Mouse (Mus musculus): ENCODE data around the gene B3gnt2.

B3gnt2 gene

GRCm38 (mm10) chr11:22868582-22868981 lies 7.8 kb upstream of the B3gnt2 start:
- DNase-seq, result no peak

DNA sequence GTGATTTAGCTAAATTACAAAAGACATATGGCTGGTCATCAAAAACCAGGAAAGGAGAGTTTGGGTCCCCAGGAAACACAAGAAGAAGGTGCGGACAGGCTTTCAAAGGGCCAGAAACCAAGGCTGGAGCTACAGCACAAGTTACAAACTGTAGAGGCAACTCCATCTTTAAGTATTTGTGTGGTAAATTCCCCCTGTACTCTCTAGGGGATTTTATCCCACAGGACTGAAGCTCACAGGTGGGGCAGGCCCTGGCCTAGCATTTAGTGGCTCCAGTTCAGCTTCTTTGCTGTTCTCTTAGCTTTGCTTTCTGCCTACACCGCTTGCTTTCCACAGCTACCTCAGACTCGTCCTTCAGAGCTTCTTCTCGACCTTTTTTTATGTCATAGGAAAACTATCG lies 6.9 kb upstream of the B3gnt2 start:
- DNase-seq, result no peak

DNA sequence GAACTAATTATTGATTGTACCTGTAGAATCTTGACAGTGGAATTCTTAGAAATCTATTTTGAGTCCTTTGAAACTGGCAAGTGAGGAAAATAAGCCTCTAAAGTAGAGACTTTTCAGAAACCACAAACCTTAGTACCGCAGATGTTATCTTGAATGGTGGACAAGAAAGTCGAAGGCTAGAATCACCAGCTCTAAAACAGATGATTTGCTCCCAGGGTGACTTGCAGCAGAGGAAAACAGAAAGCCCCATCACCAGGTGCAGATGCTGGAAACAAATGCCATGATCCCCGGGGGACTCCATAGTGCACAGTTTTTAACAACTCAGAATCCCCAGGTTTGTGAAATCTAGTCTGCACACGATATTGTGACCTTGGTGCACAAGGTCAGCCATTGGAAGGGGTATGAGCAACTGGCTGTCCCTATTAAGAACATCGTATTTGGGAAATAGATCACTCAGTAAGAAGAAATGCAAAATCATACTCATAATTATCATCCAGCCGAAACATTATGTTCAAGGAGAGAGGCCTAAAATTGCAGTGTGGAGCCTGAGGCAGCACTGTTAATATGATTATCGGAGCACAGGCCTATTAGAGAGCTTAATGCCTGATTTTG lies 5.0 kb upstream of the B3gnt2 start:
- DNase-seq, result no peak

GRCm38 (mm10) chr11:22864305-22865060 lies 3.7 kb upstream of the B3gnt2 start:
- no peak for DNase-seq

DNA sequence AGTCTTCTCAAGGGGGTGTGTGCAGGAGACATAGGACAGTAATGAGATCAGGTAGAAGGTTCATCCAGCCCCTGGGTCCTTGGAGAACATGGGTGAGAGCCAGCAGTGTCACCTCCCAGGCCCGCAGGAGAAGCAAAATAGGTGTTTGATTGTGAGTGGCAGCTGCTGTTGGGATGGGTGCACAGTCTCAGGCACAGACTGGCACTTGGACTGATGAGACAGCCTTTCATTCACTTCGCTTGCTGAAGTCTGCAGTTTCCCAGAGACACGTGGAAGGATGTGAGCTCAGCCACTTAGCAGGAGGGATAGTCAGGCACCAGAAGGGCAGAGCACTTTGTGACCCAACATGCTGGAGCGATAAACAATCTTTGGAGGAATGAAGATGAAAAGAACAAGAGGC lies 2.8 kb upstream of the B3gnt2 start:
- no peak for DNase-seq

DNA sequence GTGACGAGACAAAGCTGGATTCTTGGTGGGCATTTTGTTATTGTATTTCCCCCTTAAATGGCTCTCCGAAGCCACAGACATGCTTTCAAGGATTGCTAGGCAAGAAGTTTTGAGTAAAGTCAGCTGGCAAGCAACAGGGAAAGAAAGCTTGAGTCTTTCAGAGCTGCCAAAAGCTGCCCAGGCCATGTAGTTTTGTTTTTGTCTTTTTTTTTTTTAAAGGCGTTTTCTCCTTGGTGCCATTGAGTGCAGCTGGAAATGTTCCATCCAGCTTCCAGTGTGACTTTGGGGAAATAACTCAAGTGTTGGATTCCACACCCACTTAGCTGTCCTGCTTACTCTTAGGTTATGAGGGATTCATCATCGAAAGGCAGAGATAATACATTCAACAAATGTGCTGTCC lies 554 bp upstream of the B3gnt2 start:
- no peak for DNase-seq

- peak; percentile 84 for DNase-seq
These were observed 977 bp downstream of the B3gnt2 start for GRCm38 (mm10) chr11:22859633-22860334.

DNA sequence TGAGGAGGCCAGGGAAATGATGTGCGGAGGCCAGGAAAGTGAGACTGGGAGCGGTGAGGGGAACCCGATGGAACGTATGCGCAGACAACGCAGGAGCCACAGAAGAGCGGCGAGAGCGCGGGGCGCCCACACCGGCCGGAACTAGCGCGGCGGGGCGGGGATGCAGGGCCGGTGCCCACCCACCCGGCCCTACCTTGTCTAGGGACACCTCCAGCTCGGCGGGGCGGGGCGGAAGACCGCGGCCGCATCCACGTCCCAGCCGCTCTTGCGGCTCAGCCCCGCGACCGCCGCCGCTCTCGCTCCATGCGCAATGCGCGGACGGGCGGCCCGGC lies 1.5 kb downstream of the B3gnt2 start:
- DNase-seq, result no peak

DNA sequence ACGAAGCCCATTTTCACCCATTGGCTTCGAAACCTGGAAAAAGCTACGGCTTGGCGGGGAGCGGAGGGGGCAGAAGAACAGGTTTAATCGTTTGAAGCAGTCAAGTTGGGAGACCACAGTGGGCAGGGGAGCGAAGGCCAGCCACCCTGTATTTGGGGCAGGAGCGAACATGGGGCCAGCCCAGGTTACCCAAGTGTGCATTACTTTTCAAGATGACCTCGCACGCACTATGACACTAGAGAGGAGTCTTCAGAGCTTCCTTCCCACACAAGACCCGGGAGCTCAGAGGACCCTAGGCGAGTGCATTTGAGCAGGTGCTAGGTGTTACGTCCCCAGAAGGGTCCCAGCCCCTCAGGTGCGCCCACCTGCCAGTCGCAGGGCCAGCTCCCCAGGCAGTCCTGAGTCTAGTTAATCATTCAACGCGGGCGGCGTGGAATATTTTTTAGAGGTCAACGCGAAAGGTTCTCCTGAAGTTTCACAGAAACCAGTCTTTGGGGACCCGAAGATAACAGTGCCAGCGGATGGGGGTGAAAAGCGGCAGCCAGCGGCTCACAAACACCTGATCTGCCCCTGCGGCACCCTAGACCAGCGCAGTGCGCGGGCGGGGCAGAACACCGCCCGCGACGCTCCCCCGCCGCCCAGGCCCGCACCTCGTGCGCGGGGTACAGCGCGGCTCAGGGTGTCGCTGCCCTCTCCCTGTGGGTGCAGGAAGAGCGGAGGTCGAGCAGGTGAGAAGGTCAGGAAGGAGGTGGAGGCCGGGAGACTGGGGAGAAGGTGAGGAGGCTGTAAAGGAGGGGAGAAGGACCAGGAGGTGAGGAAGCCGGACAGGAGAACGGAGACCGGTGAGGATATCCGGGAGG lies 2.1 kb downstream of the B3gnt2 start:
- DNase-seq, result peak; percentile 19

DNA sequence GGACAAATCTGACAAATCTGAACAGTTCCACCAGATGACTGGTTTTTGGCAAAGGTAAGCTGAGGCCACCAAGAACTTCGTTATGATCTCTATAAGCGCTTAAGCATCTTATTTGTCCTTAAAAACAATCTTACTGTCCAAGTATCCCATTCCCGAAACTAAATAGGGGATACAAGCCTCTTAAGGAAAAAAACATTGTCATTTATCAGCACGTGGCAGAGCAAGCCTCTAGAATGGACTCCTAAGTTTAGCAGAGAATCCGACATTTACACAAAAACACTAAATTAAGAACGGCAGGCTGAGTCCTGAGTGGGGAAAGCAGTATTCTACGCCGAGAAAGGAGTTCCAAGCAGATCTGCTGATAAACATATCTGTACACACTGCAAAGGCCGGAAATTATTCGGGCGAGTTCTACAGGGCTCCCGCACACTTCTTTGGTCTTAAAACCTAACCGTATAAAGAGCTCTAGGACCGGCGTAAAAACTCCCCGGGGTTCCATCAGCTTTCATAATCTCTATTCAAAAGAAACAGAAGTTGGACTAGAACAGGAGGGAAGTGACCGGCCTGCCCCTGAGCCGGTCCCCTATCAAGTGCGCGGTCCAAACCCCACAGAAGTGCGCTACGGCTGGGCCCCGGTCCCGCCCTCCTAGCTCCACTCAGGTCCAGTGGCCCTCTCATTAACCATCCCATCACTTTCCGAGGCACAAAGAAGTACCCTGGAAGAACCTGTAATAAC lies 2.9 kb downstream of the B3gnt2 start:
- DNase-seq, result peak; percentile 15

DNA sequence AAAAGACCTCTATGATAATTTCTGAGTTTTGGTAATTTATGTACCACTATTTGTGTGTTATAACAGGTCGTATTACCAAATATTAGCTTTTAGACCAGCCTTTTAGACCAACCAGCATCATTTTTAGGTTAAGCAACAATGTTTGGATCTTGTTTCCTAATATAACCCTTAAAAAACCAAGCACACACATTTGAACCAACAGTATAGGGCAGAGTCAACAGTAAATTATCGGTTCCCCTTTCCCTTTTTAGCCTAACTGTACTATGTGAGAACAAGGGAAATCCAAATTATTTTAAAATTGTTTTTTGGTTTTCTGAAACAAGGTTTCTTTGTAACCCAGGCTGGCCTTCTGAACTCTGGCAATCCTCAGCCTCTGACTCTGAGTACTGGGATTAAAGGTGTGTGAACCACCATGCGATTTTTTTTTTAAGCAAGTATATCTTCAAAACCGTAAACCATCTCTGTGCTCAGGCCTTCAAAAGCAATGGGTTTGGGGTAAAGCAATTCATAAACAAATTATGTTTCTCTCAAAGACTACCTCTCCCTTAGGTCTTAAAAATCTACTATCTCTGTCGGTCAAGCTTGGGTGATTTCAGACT lies 3.6 kb downstream of the B3gnt2 start:
- DNase-seq, result no peak

DNA sequence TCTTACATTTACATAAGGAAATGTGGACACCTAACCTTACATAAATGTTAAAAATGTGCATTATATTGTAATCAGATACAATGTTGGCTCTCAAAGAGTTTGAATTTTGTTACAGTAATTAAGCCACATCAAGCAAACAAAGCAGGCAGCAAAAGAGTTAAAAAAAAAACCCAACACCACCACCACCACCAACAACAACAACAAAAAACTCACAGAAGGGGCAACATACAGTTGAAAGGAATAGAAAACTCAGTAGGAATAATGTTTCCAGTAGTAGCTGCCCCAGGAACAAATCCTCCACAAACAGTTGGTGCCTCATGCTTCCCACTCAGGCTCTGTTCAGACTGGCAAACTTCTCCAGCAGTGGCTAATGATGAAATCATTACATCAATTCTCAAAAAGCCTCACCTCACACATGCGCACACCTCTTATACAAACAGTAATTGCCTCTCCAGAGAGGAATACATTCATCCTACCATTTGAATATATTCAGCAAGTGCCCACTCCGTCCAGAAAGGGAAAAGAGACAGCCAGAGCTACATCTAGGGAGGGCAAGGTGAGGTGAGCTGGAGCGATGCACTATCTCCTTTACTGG lies 4.3 kb downstream of the B3gnt2 start:
- no peak for DNase-seq

DNA sequence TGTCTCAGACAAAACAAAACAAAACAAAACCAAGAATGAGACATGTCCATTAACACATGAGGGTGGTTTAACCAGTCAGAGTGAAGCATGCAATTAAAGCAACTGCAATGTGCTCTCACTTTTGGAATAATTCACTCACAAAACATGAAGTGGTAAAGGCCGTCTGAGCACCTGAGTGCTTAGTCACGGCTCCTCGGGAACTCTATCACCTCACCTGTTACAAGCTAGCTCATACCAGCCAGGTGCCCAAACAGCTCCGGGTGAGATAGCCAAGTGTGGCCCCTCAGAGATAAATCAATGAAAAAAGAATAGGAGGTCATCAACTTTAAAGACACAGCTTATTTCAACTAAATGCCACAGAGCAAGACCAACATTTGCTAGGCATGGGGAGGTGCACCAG lies 6.2 kb downstream of the B3gnt2 start:
- DNase-seq, result no peak

DNA sequence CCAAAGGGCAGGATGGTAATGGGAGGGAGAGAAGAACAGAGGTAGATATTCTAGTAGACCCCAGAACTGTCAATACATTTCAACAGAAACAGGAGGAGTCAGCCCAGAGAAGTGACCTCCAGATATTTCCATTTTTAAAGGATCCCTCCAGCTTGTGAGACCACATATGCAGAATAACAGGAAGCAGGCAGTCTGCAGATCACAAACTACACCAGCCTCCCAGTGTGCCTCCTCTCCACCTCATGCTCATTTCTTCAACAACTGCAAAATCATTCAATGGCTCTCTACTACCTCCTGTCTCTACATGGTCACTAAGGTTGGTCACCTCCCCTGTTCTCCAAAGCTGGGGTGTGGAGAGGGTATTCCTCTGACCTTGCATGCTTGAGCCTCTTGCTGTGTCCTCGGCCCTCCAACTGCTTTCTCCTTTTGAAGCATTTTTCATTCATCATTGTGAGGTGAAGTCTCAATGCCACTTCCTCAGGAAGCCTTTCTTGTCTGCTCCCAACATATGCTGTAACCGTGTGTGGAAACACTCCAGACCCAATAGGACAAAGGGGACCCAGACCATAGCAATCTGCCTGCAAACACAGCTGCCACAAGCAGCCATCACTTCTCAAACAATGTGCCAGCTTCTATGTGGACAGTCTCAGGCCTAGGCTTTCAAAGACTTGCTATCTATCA lies 7.1 kb downstream of the B3gnt2 start:
- DNase-seq, result no peak

DNA sequence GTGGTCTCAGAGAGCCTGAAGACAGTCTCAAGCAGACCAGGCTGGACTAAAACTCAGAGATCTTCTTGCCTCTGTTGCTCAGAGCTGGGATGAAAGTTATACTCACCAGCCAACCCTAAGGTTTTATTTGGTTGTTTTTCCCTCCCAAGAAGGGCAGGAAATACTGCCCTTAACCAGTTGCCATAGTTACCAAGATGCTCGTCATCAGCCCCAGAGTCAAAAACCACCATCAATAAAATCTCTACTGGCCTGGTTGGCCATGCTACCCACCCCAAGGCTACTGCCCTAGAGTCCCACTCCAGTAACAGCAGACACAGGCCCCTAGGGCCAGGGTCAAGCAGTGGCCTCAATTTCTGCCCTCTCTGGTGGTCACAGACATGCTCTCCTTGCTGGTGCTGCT lies 8.3 kb downstream of the B3gnt2 start:
- no peak for DNase-seq

DNA sequence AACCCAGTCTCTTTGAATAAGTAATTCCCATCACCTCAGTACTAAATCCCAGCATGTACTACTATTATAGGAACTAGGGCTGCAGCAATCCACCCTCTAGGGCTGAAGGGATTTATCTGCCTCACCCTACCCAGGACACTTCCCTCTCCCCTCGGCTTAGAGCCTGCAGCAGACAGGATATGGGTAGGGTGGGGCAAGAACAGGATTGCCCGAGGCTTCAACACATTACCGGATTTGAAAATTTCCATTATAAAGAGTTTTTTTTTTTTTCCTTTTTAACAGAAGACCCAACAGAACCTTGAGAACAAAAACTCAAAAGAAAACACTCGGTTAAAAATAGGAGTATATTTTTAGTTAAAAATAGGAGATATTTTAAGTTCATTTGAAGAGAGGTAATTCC lies 9.3 kb downstream of the B3gnt2 start:
- DNase-seq, result no peak

GRCm38 (mm10) chr11:22850077-22850476 lies 10.7 kb downstream of the B3gnt2 start:
- DNase-seq, result no peak

- no peak for DNase-seq
These were observed 12.0 kb downstream of the B3gnt2 start for GRCm38 (mm10) chr11:22848649-22849195.

GRCm38 (mm10) chr11:22847732-22848648 lies 12.8 kb downstream of the B3gnt2 start:
- no peak for DNase-seq

Data from right cerebral cortex, postnatal 25 days (tissue).